Mouse (Mus musculus) erythroblast, embryonic 14.5 days (primary cell): Measurements from ENCODE around the gene Kcnq2.

ENCODE experiments used
- GATA1 ChIP-seq: IDR thresholded peaks from 2 replicates; pipeline ENCODE4 v1.6.1; 2012; ENCODE audit warnings: low read length, inconsistent platforms, mixed read lengths
- TAL1 ChIP-seq: IDR thresholded peaks from 3 replicates; pipeline ENCODE4 v1.6.1; 2012; ENCODE audit warnings: low read length, inconsistent platforms, mixed read lengths

DNA sequence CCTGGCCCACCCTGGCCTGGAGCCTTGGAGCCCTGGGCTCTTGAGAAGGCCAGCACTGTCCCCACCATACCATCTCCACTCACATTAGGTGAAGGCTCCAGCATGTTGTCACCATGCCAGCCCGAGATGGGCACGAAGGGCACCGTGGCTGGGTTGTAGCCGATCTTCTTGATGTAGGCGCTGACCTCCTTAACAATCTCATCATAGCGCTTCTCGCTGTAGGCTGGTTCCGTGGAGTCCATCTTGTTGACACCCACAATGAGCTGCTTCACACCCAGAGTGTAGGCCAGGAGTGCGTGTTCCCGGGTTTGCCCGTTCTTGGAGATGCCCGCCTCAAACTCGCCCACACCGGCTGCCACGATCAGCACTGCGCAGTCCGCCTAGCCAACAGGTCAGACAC lies 17.6 kb upstream of the Kcnq2 start:
- no peak for TF ChIP-seq GATA1
- no peak for TF ChIP-seq TAL1
